ENCODE assay signal across 8 mouse cellular contexts in the genomic region with DNA sequence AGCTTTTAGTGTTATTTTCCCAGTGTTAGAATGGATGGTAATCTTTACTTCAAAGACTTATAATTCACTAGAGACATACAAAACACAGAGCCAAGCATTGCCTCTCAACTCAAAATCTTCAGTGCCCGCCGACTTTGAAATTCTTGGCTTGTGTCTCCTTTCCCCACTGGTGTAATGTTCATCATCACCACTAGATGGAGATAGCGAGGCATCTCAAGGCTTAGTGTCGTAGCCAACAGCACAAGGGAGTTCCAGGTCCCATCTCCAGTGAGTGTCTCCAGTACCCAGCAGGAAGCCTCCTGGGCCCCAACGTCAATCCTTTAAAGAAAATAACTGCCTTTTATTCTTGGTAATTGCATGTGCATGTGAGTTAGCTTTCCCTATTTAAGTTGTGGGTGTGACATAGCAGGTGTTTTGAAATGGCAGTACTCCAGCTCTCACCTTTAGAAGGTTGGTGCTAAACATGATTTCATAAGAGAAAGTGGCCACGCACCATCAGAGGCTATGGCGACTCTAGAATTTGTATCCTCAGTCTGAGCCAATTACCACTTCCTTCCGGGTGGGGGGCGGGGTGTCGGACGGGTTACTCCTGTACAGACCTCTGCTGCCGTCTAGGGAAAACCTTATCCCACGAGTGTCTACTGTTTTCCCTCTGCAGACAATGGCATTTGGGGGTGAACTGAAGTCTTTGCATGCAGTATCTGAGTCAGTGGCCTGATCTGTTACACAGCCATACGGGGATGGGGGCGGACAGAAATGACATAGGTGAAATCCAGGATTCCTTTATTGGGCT.
A peak's percentile ranks its signal among the peaks of the same experiment; 100 is the strongest.
DNase-seq lines count a peak whose midpoint lies in the region; ATAC-seq lines count a peak whose summit lies in the region.

No protein-coding gene starts in this region.

- WGBS in limb, embryonic 12.5 days = 35% methylated on average over 15 of the region's 15 CpGs
- WGBS in midbrain, embryonic 16.5 days = 41% methylated on average over 15 of the region's 15 CpGs

- H3K9ac ChIP-seq in limb, embryonic 12.5 days (replicated peaks) = no peak overlapping the region
- no peak overlapping the region for H3K9ac ChIP-seq in midbrain, embryonic 16.5 days (ENCODE audit: low read depth, low read length)

- no peak overlapping the region for H3K27ac ChIP-seq in limb, embryonic 12.5 days
- no peak overlapping the region for H3K27ac ChIP-seq in midbrain, embryonic 16.5 days (ENCODE audit: low read length)

- H3K4me2 ChIP-seq in limb, embryonic 12.5 days = no peak overlapping the region
- H3K4me2 ChIP-seq in midbrain, embryonic 16.5 days (ENCODE audit: low read length) = no peak overlapping the region

- ATAC-seq in common myeloid progenitor, adult 5-6 weeks (replicated peaks; ENCODE audit: low read depth, poor library complexity, severe bottlenecking) = peak; percentile 55
- ATAC-seq in limb, embryonic 12.5 days (ENCODE audit: insufficient number of reproducible peaks, insufficient read depth, low FRiP score, low TSS enrichment, low read depth) = 0 out of 2 replicates have a peak, but pooled peaks have one; percentile 6
- ATAC-seq in midbrain, embryonic 16.5 days = peak; percentile 47

- no peak overlapping the region for H3K4me3 ChIP-seq in limb, embryonic 12.5 days (replicated peaks)
- H3K4me3 ChIP-seq in midbrain, embryonic 16.5 days (ENCODE audit: low read depth, low read length) = no peak overlapping the region

- H3K27me3 ChIP-seq in limb, embryonic 12.5 days = peaks cover 30% of the 10 kb centered on the region
- peaks cover 3% of the 10 kb centered on the region; the same call in 1 of the 2 replicates for H3K27me3 ChIP-seq in midbrain, embryonic 16.5 days (ENCODE audit: control insufficient read depth, insufficient read depth, low read depth, low read length)
- no peaks in the 10 kb centered on the region for H3K27me3 ChIP-seq in splenic B cell, adult 2 months (ENCODE audit: control insufficient read depth, insufficient read depth, low read length, poor library complexity, severe bottlenecking)

- H3K4me1 ChIP-seq in limb, embryonic 12.5 days (replicated peaks) = peaks cover 8% of the 10 kb centered on the region; the same call in 1 of the 2 replicates
- no peaks in the 10 kb centered on the region for H3K4me1 ChIP-seq in midbrain, embryonic 16.5 days (ENCODE audit: control insufficient read depth, insufficient read depth, low read length)

- DNase-seq in 3134 (ENCODE audit: extremely low read depth, insufficient read length, low spot score) = peak; percentile 32
- peak; percentile 79 for DNase-seq in R1 (ENCODE audit: low read depth, low spot score)
- peak; percentile 25 for DNase-seq in gastrocnemius, postnatal 25 days
- peak; percentile 49 to 64 for DNase-seq in kidney, adult 8-10 months
- peak; percentile 89 for DNase-seq in splenic B cell, adult 2 months (ENCODE audit: low read depth, low spot score)

- no peaks in the 10 kb centered on the region for H3K36me3 ChIP-seq in limb, embryonic 12.5 days
- H3K36me3 ChIP-seq in midbrain, embryonic 16.5 days (ENCODE audit: control insufficient read depth, insufficient read depth, low read length) = no peaks in the 10 kb centered on the region
- no peaks in the 10 kb centered on the region for H3K36me3 ChIP-seq in splenic B cell, adult 2 months (ENCODE audit: control insufficient read depth, insufficient read depth, low read length, poor library complexity, severe bottlenecking)

- H3K9me3 ChIP-seq in limb, embryonic 12.5 days = no peaks in the 10 kb centered on the region
- no peaks in the 10 kb centered on the region for H3K9me3 ChIP-seq in midbrain, embryonic 16.5 days (replicated peaks; ENCODE audit: control insufficient read depth, low read length, poor library complexity, severe bottlenecking)

Comparison
In these comparisons a context has a peak if more than half of its experiments do, and no peak if none do; other contexts are left out.
1. DNase-seq: peak in every context shown above with its lines; median percentile 89 in splenic B cell, adult 2 months; 79 in R1; 56 in kidney, adult 8-10 months; 32 in 3134; 25 in gastrocnemius, postnatal 25 days.